Mouse (Mus musculus): Measurements from ENCODE around the gene Atp9a. TPM values are rescaled to one million over a fixed set of nuclear protein-coding genes. Genes with fewer than 3 reads are reported as not detected.

The Atp9a gene
- 27.6 TPM for polyA plus RNA-seq (2017; shearing (Covaris generic))

DNA sequence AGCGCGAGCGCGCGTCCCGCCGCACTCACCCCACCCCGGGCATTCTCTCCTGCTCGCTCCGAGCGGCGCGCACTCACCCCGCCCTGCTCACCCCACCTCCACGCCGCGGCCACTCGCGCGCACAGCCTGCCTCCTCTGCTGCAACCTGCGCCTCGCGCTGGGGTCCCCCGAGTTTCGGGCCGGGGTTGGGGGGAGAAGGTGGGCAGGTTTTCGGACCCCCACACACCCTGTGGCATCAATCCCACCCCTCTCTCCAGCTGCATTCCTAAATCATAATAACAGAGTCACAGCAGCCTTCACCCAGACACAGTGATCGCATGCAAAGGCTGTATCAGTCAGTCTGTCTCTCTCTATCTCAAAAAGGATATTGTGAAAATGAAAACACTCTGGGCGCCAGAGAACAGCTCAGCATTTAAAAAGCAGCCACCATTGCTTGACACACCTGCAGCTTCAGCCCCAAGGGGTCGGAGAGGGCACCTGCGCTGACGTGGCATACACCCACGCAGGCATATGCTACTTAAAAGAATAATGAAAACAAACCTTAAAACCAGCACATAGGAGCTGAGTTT is at the start of gene Atp9a:
Atp9a (minus strand) TSS at position 351 of the 569 bp plus-strand sequence.

DNA sequence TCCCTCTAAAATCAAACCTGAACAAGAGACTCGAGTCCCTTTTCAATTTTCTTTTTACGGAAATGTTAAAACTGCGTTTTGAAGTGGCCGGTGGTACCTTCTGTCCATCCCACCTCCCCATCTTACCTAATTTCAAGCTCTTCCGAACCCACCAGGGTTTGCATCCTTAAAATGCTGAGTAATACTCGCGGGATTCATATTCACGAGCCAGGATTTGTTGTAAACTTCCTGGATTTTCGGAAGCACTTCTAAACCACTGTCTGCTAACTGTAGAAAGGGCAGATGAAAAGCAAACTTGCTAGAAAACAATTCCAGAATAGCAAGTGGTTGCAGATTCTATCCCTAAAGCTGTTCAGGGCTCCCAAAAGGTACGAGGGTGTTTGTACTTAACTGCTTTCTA is 25.4 kb upstream of the Atp9a start, which contains the start of gene Sall4:
Sall4 (minus strand) TSS at position 362 of the 400 bp plus-strand sequence.

DNA sequence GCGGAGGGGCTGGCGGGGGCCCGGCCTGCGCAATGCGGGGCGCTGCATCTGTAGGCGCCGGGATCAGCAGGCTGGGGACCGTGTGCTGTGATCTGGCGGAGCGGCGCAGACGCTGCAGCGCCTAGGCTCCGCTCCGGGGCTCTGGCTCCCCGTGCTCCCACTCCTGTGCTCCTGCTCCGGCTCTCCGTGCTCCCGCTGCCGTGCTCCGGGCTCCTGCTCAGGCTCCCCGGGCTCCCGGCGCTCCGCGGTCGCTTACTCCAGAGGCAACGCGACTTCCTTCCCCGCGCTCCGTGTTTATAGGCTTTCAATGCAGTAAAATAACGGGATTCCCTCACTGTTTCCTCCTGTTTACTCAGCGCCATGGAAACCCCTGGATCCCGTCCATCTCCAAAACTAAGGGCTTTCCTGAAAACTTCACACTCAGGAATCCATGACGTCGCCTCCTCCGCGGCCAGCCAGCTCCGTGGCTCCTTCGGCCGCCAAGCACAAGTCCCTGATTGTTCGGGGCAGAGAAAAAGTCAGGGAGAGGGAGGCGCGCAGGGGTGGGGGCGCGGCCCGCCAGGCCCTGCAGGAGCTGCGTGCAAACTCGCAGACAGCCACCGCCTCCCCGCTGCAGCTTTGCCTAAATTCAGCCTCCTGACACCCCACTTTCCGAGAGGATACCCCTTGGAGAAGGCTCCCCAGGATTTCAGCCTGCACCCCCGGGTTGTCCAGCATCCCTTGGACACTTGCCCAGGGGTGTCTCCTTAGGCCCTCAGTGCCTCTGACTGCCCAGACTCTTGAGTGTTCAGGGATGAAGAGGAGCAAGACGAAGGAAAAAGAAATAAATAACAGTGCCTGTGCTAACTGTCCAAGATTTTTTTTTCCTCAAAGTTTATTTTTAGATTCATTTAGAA is 140.5 kb downstream of the Atp9a start, which contains the start of gene Nfatc2:
Nfatc2 (minus strand) TSS at position 167 of the 896 bp plus-strand sequence.

Other genes starting within 250 kb of the Atp9a start
- gene Nfatc2, start 140.8 kb downstream of the Atp9a start, polyA plus RNA-seq (2017; shearing (Covaris generic)) = 69.6 TPM
- gene Sall4, start 25.5 kb upstream of the Atp9a start, polyA plus RNA-seq (2017; shearing (Covaris generic)) = 0.07 TPM
- gene Zfp64, start 213.2 kb upstream of the Atp9a start, polyA plus RNA-seq (2017; shearing (Covaris generic)) = 33.9 TPM

Measured in CD4-positive, CD25-positive, alpha-beta regulatory T cell (primary cell).